Mouse (Mus musculus) erythroblast, embryonic 14.5 days (primary cell): ENCODE results near the gene Fcna.

Experiments used
- GATA1 ChIP-seq: IDR thresholded peaks from 2 replicates; pipeline ENCODE4 v1.6.1; 2012; ENCODE audit warnings: low read length, inconsistent platforms, mixed read lengths
- TAL1 ChIP-seq: IDR thresholded peaks from 3 replicates; pipeline ENCODE4 v1.6.1; 2012; ENCODE audit warnings: low read length, inconsistent platforms, mixed read lengths

- TF ChIP-seq GATA1 (no peak), TAL1 (no peak)
These were observed 25.3 kb downstream of the Fcna start for GRCm38 (mm10) chr2:25602526-25602925.
